Mouse (Mus musculus) E14TG2a.4 (cell line): ENCODE measurements around the gene Gga1.

Source experiments
- CTCF ChIP-seq: conservative IDR thresholded peaks from 2 replicates; pipeline ENCODE4 v1.5.1; 2014; ENCODE audit warnings: low read length
- POU5F1 ChIP-seq: IDR thresholded peaks from 2 replicates; pipeline ENCODE4 v1.6.1; 2014; ENCODE audit warnings: low read length, borderline replicate concordance

GRCm38 (mm10) chr15:78832701-78833123 is 44.3 kb upstream of the Gga1 start:
- TF ChIP-seq CTCF (no peak), POU5F1 (no peak)
